Mouse (Mus musculus) hindbrain, embryonic 11.5 days (tissue): ENCODE data around the gene Dph6. TPM values are rescaled to one million over a fixed set of nuclear protein-coding genes. Genes with fewer than 3 reads are reported as not detected.

Experiments used
- ATAC-seq: fragments of 200-750 bp; cut with Nextera tagmentation; 2 replicates; pipeline ENCODE4 v1.8.0; 2017; ENCODE audit warnings: mild to moderate bottlenecking, moderate TSS enrichment, moderate library complexity; ENCODE audit not compliant: low FRiP score
- DNase-seq: peaks from one replicate; pipeline ENCODE4 v3.0.0-alpha.2; 2015; ENCODE audit warnings: low spot score
- H3K27ac ChIP-seq: fragments of 300-500 bp; sonication (generic); 2 replicates; pipeline ENCODE4 v1.5.1; 2014; ENCODE audit warnings: mild to moderate bottlenecking, low read depth, low read length
- H3K27me3 ChIP-seq: fragments of 300-500 bp; sonication (generic); 2 replicates; pipeline ENCODE4 v1.6.1; 2014; ENCODE audit warnings: mild to moderate bottlenecking, low read length, moderate library complexity, mixed read lengths; ENCODE audit not compliant: control insufficient read depth, insufficient read depth
- H3K36me3 ChIP-seq: fragments of 300-500 bp; sonication (generic); 2 replicates; pipeline ENCODE4 v1.6.1; 2014; ENCODE audit warnings: mild to moderate bottlenecking, low read length, moderate library complexity, mixed read lengths; ENCODE audit not compliant: control insufficient read depth, insufficient read depth
- H3K4me1 ChIP-seq: fragments of 300-500 bp; sonication (generic); replicated peaks from 2 replicates; pipeline ENCODE4 v1.6.1; 2014; ENCODE audit warnings: low read length, mixed read lengths; ENCODE audit not compliant: control insufficient read depth, insufficient read depth
- H3K4me2 ChIP-seq: fragments of 300-500 bp; sonication (generic); replicated peaks from 2 replicates; pipeline ENCODE4 v1.6.1; 2014; ENCODE audit warnings: mild to moderate bottlenecking, low read depth, low read length
- H3K4me3 ChIP-seq: fragments of 300-500 bp; sonication (generic); 2 replicates; pipeline ENCODE4 v1.5.1; 2014; ENCODE audit warnings: low read depth, low read length
- H3K9ac ChIP-seq: fragments of 300-500 bp; sonication (generic); 2 replicates; pipeline ENCODE4 v1.6.1; 2014; ENCODE audit warnings: low read depth, low read length
- H3K9me3 ChIP-seq: fragments of 300-500 bp; sonication (generic); 2 replicates; pipeline ENCODE4 v1.6.1; 2016; ENCODE audit warnings: low read length; ENCODE audit not compliant: control insufficient read depth
- WGBS: fragments of 180-500 bp; shearing (Covaris S2); extraction: QIAGEN DNeasy Blood & Tissue Kit; methylation state at CpG from one replicate; pipeline ENCODE4 v1.1.7; 2014; 5-methylcytosine and 5-hydroxymethylcytosine counted together
- polyA plus RNA-seq: library from polyadenylated mRNA; unstranded; fragments of >200 nt; fragmentation: Nextera tagmentation; extraction: Ambion mirVana; gene quantifications from 2 replicates; pipeline ENCODE4 v1.2.1, GENCODE M21; 2014

The Dph6 gene
- polyA plus RNA-seq, result 18.4 and 20.0 TPM in 2 replicates

DNA sequence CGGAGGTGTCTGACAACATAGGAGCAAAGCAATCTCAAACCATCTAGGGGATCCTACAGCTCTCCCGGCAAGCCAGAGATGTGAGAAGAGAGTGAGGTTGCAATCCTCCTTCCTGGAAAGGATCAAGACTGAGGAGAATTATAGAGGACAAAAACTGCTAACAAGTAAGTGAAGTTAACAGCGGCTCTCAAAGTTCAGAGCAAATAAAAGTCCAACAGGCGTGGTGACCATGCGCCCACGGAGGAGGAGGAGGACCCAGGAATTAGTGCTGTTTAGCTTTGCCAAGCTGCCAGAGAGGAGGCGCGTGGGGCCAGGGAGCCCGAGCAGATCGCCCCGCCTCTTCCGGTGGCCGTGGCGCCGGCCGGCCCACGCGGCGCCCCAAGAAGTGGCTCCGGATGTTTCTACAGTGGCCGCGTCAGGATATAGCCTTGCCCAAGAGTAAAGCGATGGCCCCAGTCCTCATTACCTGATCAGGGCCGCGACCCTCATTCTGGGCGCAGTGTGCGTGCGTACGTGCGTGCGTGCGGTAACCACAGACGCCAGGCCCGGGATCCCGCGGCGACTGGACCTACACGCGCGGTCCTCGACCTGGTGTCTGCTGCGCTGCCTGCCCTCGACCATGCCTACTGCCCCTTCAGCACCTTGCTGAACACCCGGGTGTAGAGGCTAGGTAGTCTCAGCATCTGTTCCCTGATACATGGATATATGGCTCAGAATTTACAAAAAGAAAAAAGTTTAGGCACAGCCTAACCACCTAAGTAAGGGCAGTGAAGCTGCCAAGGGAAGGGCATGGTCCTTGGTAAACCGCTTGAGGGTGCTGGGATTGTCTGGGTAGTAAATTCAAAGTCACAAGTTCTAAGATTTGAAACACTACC, at the start of gene Dph6:
Dph6 (minus strand) TSS at position 600 of the 875 bp plus-strand sequence.
- under 1% methylated on average over 45 of the region's 45 CpGs for WGBS
- DNase-seq, result peak; percentile 88
- H3K27ac ChIP-seq, result peak within 1 kb of the TSS; percentile 86
- no peaks in the 10 kb centered on the region for H3K27me3 ChIP-seq
- no peaks in the 10 kb centered on the region for H3K4me1 ChIP-seq
- peak; percentile 97 for ATAC-seq
- H3K9me3 ChIP-seq, result no peaks in the 10 kb centered on the region
- peak within 1 kb of the TSS; percentile 56 for H3K4me3 ChIP-seq
- no peaks in the 10 kb centered on the region for H3K36me3 ChIP-seq
- peak within 1 kb of the TSS; percentile 44 for H3K4me2 ChIP-seq
- peak within 1 kb of the TSS; percentile 74 for H3K9ac ChIP-seq

DNA sequence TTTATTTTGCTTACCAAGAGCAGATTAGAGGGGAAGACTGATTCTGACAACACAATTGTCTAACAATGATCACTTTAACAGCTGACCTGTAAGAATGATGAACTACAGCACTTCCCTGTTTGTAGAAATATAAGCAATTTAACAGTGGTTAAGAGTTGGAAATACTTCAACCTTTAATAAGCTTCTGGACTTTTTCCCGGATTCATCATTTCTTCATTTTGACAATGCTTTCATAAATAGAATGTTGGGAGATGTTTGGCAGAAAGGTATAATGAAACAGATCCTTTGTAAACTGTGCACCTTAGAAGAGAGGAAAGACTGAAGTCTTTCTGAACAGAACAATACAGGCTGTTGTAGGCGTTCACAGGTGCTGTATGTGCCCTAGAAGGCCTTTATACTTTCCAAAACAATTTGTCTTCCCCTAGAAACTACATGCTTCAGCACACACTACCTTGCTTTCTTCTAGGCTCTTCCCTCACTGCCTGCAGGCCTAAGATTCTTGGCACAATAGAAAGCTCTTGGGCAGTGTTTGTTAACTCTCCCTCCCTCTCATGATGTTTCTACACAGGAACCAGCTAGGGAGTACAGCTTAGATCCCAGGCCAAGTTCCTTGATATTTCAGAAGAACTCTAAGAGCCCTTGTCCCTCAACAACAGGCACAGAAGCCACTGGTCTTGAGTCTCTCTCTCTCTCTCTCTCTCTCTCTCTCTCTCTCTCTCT, 46.4 kb upstream of the Dph6 start:
- Histone ChIP-seq H3K9ac (no peak overlapping the region), H3K9me3 (no peaks in the 10 kb centered on the region), H3K4me2 (no peak overlapping the region), H3K27ac (no peak overlapping the region), H3K36me3 (no peaks in the 10 kb centered on the region), H3K4me3 (no peak overlapping the region), H3K27me3 (no peaks in the 10 kb centered on the region), H3K4me1 (no peaks in the 10 kb centered on the region)
- ATAC-seq (no peak), DNase-seq (no peak)
- WGBS, result 71% methylated on average over 2 of the region's 2 CpGs

DNA sequence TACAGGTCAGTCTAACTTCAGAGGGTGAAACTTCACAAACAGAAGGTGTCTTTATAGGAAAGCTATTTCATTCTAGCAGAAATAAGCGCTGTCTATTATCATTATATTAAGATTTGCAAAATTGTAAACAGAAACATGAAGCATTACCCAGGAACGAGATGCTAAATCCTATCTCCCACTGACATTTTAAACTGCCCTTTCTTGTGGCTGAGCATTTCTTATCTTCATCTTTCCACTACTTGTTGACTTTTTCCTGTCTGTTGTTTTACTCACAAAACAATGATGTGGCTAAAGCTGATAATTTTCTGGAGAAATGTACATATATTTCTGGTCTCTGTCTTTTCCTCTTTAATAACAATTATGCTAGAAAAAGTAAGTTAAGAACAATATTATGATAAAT, 36.8 kb upstream of the Dph6 start:
- no peaks in the 10 kb centered on the region for H3K36me3 ChIP-seq
- ATAC-seq (no peak), DNase-seq (no peak)
- H3K27me3 ChIP-seq, result no peaks in the 10 kb centered on the region
- no peak overlapping the region for H3K4me3 ChIP-seq
- no peaks in the 10 kb centered on the region for H3K4me1 ChIP-seq
- no peak overlapping the region for H3K4me2 ChIP-seq
- H3K9ac ChIP-seq, result no peak overlapping the region
- no peaks in the 10 kb centered on the region for H3K9me3 ChIP-seq
- no peak overlapping the region for H3K27ac ChIP-seq
- WGBS, result 93% methylated on average over 2 of the region's 2 CpGs

DNA sequence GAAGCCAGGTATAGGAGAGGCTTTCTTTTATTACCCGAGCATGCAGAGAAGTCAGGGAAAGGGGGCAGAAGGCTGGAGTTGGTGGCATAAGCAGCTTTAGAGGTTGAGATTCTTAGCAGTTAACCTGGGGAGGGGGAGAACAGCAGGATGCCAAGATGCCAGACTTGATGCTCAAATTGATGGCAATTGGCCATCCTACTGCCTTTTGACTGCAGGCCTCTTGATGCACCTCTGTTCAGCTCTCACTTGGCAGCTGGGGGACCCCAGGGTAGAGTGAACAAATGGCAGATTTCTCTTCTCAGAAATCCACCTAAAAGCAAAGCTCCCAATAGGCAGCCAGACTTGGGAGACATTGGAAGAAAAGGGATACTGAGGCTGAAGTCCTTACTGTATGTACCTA, 32.7 kb upstream of the Dph6 start:
- H3K27ac ChIP-seq, result no peak overlapping the region
- no peaks in the 10 kb centered on the region for H3K9me3 ChIP-seq
- H3K36me3 ChIP-seq, result no peaks in the 10 kb centered on the region
- no peak overlapping the region for H3K4me3 ChIP-seq
- no peak overlapping the region for H3K4me2 ChIP-seq
- no peak overlapping the region for H3K9ac ChIP-seq
- WGBS, result 69% methylated on average over 1 of the region's 1 CpGs
- ATAC-seq (no peak), DNase-seq (no peak)
- no peaks in the 10 kb centered on the region for H3K4me1 ChIP-seq
- H3K27me3 ChIP-seq, result no peaks in the 10 kb centered on the region

DNA sequence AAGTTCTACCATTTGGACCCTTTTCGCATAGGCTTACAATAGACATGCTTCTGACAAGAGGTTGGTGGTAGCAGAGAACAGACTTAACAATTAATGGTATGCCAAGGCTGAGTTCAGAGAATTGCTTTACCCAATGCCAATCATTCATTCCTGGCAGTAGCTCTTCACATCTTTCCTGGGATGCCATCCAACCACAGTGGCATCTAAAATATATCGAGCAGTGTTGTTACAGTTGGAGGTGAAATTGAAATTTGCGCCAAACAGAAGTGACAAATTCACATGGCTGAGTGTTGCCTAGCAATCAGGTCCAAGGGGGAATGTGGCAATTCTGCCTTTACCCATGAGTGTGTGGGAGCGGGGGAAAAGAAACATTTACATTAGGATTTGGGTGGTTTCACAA, 32.3 kb upstream of the Dph6 start:
- Histone ChIP-seq H3K9me3 (no peaks in the 10 kb centered on the region), H3K27me3 (no peaks in the 10 kb centered on the region), H3K27ac (no peak overlapping the region), H3K4me3 (no peak overlapping the region), H3K9ac (no peak overlapping the region), H3K4me1 (no peaks in the 10 kb centered on the region), H3K36me3 (no peaks in the 10 kb centered on the region), H3K4me2 (no peak overlapping the region)
- ATAC-seq (no peak), DNase-seq (no peak)
- WGBS, result 91% methylated on average over 4 of the region's 4 CpGs

DNA sequence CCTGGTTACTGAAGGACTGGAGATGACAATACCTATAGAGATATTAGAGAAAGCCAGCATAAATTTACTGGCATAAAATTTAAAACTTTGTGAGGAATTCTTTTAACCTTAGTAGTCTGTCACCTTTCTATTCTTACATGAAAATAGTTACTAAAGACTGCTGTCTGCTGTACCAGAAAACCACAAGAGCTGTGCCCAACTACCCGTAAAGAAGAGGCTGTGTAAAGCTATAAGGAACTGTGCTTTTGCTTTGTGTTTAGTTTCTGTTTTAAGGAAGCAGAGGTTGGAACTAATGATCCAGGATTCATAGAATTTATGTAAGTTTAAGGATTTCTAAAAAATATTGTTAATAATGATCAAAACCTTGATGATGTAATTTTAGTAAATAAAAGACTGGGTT, 19.1 kb upstream of the Dph6 start:
- WGBS, result 93% methylated on average over 1 of the region's 1 CpGs
- DNase-seq (no peak), ATAC-seq (no peak)
- Histone ChIP-seq H3K4me1 (no peaks in the 10 kb centered on the region), H3K9ac (no peak overlapping the region), H3K27ac (no peak overlapping the region), H3K9me3 (no peaks in the 10 kb centered on the region), H3K4me2 (no peak overlapping the region), H3K27me3 (no peaks in the 10 kb centered on the region), H3K4me3 (no peak overlapping the region), H3K36me3 (no peaks in the 10 kb centered on the region)

DNA sequence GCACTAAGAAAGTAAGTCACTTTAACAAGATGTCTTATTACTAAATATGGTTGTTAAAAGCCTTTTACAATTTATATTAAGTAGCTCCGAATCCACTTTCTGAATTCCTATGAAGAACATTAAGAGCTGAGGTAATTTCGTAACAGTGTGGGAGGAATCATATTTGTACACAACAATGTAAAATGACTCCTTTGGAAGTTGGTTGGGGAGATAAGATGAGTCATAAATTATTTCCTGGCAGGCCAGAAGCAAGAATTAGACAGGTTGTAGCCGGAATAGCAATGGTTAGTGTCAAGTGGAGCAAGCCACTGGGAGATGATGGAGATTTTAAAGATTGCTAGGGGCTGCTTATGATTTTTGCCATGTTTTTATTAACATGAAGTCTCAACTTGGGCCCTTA, 16.2 kb upstream of the Dph6 start:
- no peak for ATAC-seq
- Histone ChIP-seq H3K4me3 (no peak overlapping the region), H3K4me2 (no peak overlapping the region), H3K27ac (no peak overlapping the region), H3K9ac (no peak overlapping the region), H3K27me3 (no peaks in the 10 kb centered on the region), H3K9me3 (no peaks in the 10 kb centered on the region), H3K4me1 (no peaks in the 10 kb centered on the region), H3K36me3 (no peaks in the 10 kb centered on the region)
- DNase-seq, result no peak
- 88% methylated on average over 3 of the region's 3 CpGs for WGBS

DNA sequence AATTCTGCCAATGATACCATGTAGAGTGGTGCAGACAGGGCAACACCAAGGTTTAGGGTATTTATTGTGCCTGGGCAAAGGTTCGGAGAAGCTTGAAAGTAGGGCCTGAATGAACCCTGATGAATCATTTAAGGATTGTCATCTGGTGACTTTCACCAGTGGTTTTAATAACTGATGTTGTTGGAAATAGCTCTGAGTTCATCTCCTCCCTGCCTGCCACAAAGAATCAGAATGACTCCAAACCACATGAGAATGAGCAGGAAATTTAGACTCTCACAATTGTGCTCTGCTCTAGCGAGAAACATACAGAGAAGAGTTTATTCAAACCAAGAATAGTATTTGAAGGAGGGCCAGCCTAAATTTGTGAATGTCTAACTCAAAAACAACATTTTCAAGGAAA, 4.2 kb upstream of the Dph6 start:
- H3K27ac ChIP-seq, result no peak overlapping the region
- WGBS, result 80% methylated on average over 2 of the region's 2 CpGs

DNA sequence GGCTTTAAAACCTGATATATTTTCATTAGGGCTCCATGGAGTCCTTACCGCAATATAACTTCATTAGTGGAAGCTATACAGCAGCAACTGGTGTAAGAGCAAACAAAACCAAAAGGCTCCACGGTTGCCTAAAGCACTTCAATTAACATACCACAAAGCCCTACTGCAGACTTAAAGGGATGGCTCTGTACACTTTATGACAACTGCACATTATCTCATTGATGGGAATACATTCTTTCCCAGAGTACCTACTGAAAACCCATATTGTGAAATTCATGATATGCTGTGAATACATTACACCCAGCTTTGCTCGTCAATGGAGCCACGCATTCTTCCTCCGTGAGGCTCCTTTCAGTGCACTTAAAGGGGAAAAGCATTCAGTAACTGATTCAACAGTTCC, 8.5 kb downstream of the Dph6 start:
- ATAC-seq, result peak; percentile 75

More for the DNA sequence above, 4.2 kb upstream of the Dph6 start:
- H3K4me2 ChIP-seq, result no peak overlapping the region
- no peaks in the 10 kb centered on the region for H3K27me3 ChIP-seq
- H3K36me3 ChIP-seq, result no peaks in the 10 kb centered on the region
- H3K9me3 ChIP-seq, result no peaks in the 10 kb centered on the region
- no peak for DNase-seq
- H3K9ac ChIP-seq, result no peak overlapping the region
- ATAC-seq, result no peak
- H3K4me3 ChIP-seq, result no peak overlapping the region
- no peaks in the 10 kb centered on the region for H3K4me1 ChIP-seq

More for the DNA sequence above, 8.5 kb downstream of the Dph6 start:
- Histone ChIP-seq H3K9me3 (no peaks in the 10 kb centered on the region), H3K9ac (no peak overlapping the region), H3K4me3 (no peak overlapping the region), H3K36me3 (no peaks in the 10 kb centered on the region), H3K27me3 (no peaks in the 10 kb centered on the region), H3K4me1 (no peaks in the 10 kb centered on the region), H3K27ac (no peak overlapping the region), H3K4me2 (no peak overlapping the region)
- no peak for DNase-seq
- WGBS, result 55% methylated on average over 5 of the region's 5 CpGs
